Mouse (Mus musculus): ENCODE measurements around the gene Fzd7. TPM values are rescaled to one million over a fixed set of nuclear protein-coding genes. Genes with fewer than 3 reads are reported as not detected.

Gene Fzd7
- 1.8 and 2.1 TPM in 2 replicates for polyA plus RNA-seq (2012; rRNA removed)

GRCm38 (mm10) chr1:59482331-59482695, at the start of gene Fzd7:
TSS of gene Fzd7 (plus strand) at chr1:59482424.

GRCm38 (mm10) chr1:59516026-59516917, 34.0 kb downstream of the Fzd7 start, which contains the start of gene Gm973:
TSS of gene Gm973 (plus strand) at chr1:59516264.

Other genes with a start within 250 kb of the Fzd7 start
- gene Als2, start 245.2 kb upstream of the Fzd7 start, polyA plus RNA-seq (2012; rRNA removed): 7.8 and 8.1 TPM in 2 replicates
- gene Cdk15, start 225.5 kb upstream of the Fzd7 start, polyA plus RNA-seq (2012; rRNA removed): 0.02 and 0.04 TPM in 2 replicates
- gene Gm973, start 33.8 kb downstream of the Fzd7 start, polyA plus RNA-seq (2012; rRNA removed): 0.05 TPM in 1 of 2 replicates, not detected in the other
- 34.5 and 37.4 TPM in 2 replicates for gene Sumo1, start 188.4 kb downstream of the Fzd7 start, polyA plus RNA-seq (2012; rRNA removed)
- gene Nop58, start 202.5 kb downstream of the Fzd7 start, polyA plus RNA-seq (2012; rRNA removed): 45.3 and 45.6 TPM in 2 replicates

Data from liver, embryonic 18 days (tissue).